Mouse (Mus musculus): ENCODE measurements around the gene Pafah2. TPM values are rescaled to one million over a fixed set of nuclear protein-coding genes. Genes with fewer than 3 reads are reported as not detected.

Pafah2 gene
- 15.9 and 21.2 TPM in 2 replicates for total RNA-seq (2021)
- long read RNA-seq, experiment 1, transcript Pafah2-201 (11 exons, 2,248 nt), result major isoform, 8 of 12 reads
- long read RNA-seq, experiment 1, partial matches to known transcripts, result 1 of 12 reads
- long read RNA-seq, experiment 1, other reads (novel, unspliced or antisense), result 3 of 12 reads
- long read RNA-seq, experiment 2, transcript Pafah2-201 (11 exons, 2,248 nt), result major isoform, 13 of 18 reads
- long read RNA-seq, experiment 2, partial matches to known transcripts, result 2 of 18 reads
- long read RNA-seq, experiment 2, other reads (novel, unspliced or antisense), result 3 of 18 reads

GRCm38 (mm10) chr4:134395977-134396825, at the start of gene Pafah2:
Gene Pafah2, plus strand, starts transcription at chr4:134396320.
- peak; percentile 95 for DNase-seq

DNA sequence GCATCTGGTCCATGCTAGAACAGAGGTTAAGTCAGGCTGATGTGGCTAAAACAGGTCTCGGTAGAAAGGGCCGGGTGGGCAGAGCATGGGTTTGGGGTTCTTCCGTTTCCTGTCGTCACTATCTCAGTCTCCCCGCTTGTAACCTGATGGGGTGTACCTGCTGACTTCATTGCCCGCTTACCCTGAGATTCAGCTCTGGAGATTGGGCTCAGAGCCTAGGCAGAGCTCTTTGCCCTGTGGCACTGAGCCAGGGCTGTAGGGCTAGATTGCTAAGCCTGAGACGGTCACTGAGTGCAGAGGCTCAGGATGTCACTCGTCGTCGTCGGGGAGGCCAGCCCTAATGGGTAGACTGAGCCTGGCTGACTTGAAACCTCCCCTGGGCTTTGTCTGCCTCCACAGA, 48.0 kb upstream of the Pafah2 start:
- DNase-seq, result no peak

DNA sequence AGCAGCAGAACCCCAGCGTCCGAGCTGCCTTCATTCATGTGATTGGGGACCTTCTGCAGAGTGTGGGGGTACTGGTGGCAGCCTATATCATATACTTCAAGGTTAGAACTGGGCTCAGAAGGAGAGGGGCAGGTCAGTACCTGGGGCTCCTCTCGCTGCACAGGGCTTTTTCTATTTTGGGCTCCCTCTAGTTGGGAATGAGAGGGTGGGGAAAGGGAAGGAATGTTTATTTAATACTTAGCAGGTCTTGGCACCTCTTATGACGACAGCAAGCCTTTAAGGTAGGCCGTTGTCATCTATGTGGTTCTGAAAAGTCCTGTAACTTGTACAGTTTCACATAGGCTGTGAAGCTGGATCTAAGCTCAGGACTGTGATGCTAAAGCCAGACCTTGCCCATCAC, 47.6 kb upstream of the Pafah2 start:
- DNase-seq, result no peak

GRCm38 (mm10) chr4:134349829-134350228, 46.3 kb upstream of the Pafah2 start:
- DNase-seq, result no peak

DNA sequence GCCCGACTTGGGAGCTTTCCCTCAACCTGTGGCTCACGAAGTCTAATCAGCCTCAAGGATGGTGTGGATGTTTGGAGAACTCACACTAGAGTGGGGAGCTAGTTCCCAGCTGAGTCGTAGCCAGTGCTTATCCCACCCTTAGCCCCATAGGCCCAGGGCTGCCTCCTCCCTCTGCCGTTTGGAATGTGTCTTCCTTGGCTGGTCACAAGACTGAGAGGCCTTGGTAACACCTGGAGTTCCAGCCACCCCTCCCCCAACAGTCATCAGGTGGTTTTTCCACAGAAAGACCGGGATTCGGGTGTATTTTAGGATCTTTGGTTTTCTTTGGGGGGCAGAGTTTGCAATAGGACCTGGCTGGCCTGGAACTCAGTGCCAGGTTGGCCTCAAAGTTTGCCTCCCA, 45.5 kb upstream of the Pafah2 start:
- DNase-seq, result no peak

GRCm38 (mm10) chr4:134351329-134352260, 44.5 kb upstream of the Pafah2 start:
- peak; percentile 74 for DNase-seq

DNA sequence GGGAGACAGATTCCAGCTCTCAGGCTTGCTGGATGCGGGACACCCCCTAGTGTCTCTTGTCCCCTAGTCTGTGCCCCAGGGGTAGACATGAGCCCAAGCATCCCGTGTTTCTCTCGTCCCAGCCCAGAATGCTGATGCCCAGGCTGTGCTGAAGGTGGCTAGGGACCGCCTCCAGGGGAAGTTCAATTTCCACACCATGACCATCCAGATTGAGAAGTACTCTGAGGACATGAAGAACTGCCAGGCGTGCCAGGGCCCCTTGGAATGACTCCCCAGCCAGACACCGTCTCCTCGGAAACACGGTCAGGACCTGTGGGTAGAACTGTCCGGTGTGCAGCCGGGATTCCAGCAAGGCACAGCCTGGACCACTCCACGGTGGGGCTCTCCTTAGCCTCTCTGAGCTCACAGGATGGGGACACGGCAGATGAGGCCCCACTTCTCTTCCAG, 43.8 kb upstream of the Pafah2 start:
- DNase-seq, result no peak

- no peak for DNase-seq
These were observed 43.2 kb upstream of the Pafah2 start for GRCm38 (mm10) chr4:134352929-134353328.

GRCm38 (mm10) chr4:134353527-134354409, 42.4 kb upstream of the Pafah2 start:
- DNase-seq, result peak; percentile 68

DNA sequence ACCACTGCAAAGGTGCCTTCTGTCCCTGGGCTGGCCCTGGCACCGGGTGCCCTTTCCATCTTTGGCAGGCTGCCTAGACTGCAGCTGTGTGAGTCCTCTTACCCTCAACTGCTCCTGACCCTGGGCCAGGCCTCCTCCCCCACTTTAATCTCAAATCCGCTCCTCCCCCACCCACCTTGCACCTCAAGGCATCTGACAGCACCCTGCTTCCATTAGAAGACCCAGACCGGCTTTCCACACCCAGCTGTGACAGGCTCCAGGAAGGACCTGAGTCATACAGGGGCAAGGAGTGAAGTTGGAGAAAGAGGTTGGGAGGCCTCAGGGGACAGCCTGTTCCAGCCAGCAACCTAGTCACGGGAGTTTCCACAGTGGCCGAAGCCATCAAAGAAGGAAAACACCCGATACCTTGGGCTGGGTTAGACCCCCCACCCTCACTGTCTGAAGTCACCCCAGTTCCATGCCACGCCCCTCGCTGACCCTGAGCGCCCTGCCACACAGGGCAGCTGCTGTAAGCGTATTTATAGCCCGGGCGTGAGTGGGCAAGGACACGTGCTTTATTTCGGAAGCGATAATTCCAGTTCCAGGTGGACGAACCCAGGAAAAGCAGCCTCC, 40.2 kb upstream of the Pafah2 start:
- DNase-seq, result peak; percentile 90

DNA sequence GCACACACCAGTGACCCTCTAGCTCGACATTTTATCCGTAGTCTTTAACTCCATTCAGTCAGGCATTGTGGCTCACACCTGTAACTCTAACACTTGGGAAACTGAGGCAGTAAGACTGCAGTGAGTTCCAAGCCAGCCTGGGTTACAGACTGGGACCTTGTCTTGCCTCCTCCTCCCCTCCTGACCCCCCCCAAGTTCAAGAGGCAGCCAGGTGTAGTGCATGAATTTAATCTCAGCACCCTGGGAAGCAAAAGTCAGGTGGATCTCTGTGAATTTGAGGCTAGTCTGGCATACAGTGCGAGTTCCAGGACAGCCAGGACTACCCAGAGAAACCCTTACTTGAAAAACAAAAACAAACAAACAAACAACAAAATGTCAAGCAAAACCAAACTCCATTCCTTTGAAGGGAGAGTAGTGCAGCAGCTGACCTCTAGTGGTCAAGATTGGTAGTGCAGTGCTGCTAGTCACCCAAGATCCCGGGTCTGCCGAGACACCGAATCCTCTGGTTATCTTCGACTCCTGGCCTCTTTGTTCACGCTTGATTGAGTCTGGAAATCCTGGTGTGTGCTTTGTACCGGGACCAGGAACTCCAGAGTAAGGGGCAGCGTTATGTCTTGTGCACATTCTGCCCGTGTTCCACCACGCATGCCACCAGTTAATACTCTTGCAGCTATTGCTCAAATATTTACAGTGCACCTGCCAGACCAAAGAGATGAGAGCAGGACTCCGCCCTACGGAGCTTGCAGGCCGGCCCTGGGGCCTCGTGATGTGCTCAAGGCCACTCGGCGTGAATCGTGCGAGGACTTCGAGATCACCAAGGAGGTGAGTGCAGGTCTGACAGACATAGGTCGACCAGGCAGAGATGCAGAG, 39.3 kb upstream of the Pafah2 start:
- peak; percentile 83 for DNase-seq

- no peak for DNase-seq
These were observed 38.7 kb upstream of the Pafah2 start for GRCm38 (mm10) chr4:134357461-134357771.

DNA sequence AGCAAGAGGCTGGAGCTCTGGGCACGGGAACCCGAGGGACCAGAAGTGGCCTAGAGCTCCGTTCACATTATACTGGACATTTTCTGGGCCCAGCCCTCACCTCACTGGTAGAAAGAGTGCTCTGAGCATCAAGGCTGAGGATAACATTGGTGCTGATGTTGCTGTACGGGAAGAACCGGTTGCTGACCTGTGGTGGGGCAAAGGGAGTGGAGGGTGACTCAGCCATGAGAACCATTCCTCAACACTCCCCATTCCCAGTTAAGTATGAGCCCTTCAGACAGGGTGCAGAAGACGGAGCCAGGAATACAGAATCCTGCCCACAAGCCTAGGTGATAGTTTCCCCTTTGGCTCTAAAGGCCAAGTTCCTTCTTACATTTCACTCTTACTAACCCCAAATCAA, 36.5 kb upstream of the Pafah2 start:
- DNase-seq, result no peak

- no peak for DNase-seq
These were observed 34.9 kb upstream of the Pafah2 start for GRCm38 (mm10) chr4:134361215-134361614.

DNA sequence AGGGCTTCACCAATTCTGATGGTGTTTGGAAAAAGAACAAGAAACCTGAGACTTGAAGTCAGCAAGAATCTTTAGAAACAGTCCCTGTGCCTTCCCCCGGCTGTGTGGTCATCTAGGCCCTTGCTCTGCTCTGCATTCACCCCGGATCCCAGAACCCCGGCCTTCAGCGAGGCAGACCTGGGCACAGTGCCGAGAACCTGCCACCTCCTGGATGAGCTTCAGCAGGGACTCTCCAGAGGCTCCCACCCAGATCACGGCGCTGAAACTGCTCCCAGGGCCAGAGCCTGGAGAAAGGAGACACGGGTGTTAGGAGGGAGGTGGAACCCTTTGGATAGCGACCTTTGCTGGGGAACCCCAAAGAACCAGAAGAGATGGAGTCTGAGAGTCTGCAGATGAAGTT, 34.0 kb upstream of the Pafah2 start:
- DNase-seq, result peak; percentile 90

GRCm38 (mm10) chr4:134362586-134362985, 33.5 kb upstream of the Pafah2 start:
- peak; percentile 72 for DNase-seq

- DNase-seq, result no peak
These were observed 30.8 kb upstream of the Pafah2 start for GRCm38 (mm10) chr4:134365280-134365679.

GRCm38 (mm10) chr4:134370649-134371221, 25.4 kb upstream of the Pafah2 start:
- no peak for DNase-seq

DNA sequence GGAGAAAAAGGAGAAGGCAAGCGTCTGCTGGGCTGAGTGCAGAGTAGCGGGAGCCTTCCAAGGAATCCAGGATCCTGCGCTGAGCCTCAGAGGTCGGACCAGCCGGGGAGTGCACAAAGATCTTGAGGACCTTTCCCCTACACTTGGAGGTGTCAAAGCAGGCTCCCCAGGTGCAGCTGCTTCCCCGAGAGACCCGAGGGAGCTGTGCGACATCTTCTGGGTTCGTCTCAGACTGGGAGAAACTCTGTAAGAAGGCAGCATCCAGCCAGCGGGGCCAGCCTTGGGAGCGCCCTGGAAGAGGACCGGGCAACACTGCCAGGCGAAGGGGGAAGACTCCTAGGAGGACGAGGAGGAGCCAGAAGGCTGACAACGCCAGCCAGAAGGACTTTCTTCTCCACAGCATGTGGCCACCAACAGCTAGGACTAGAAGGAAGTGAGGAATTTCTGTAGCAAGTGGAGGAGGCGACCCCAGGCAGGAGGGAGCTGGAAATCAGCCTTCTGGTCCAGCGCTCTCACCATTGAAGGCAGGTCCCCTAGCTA, 24.7 kb upstream of the Pafah2 start:
- DNase-seq, result no peak

Data from adrenal gland, postnatal 14 days (tissue).